Mouse (Mus musculus): Measurements from ENCODE around the gene Nxpe2.
"Not testable (repeated sequence)": the region's sequence is repeated elsewhere in the genome, so short reads cannot be mapped to it uniquely, and the experiment has no call there.

The Nxpe2 gene

GRCm38 (mm10) chr9:48303564-48303963, 49.7 kb downstream of the Nxpe2 start:
- in situ Hi-C loops (cut with MboI; ENCODE audit: low sequenced_read_pairs): not testable (repeated sequence)

GRCm38 (mm10) chr9:48298983-48299382, 54.3 kb downstream of the Nxpe2 start:
- in situ Hi-C loops (cut with MboI; ENCODE audit: low sequenced_read_pairs): no loop called here

GRCm38 (mm10) chr9:48294754-48295153, 58.5 kb downstream of the Nxpe2 start:
- in situ Hi-C loops (cut with MboI; ENCODE audit: low sequenced_read_pairs): no loop called here

GRCm38 (mm10) chr9:48290281-48290680, 63.0 kb downstream of the Nxpe2 start:
- in situ Hi-C loops (cut with MboI; ENCODE audit: low sequenced_read_pairs): no loop called here

- in situ Hi-C loops (cut with MboI; ENCODE audit: low sequenced_read_pairs): no loop called here
These were observed 69.0 kb downstream of the Nxpe2 start for GRCm38 (mm10) chr9:48284221-48284620.

GRCm38 (mm10) chr9:48276831-48277230, 76.4 kb downstream of the Nxpe2 start:
- in situ Hi-C loops (cut with MboI; ENCODE audit: low sequenced_read_pairs): no loop called here
